Comparison of ENCODE assay signal across 13 mouse cellular contexts in genomic region chr3:90695613-90696012, GRCm38 (mm10). TPM values are rescaled to one million over a fixed set of nuclear protein-coding genes. Genes with fewer than 3 reads are reported as not detected.
DNase-seq lines count a peak whose midpoint lies in the region; ATAC-seq and TF ChIP-seq lines count a peak whose summit lies in the region.
"Had no signal": no experiment of that assay in that cellular context is flagged by ENCODE, and none has a peak within 500 bp of the region (broad histone marks: within the 10 kb centered on the region; RNA-seq: fewer than 3 reads in every experiment).

Gene S100a9, minus strand, starts transcription at chr3:90695721.

- no peaks in the 10 kb centered on the region for H3K4me1 ChIP-seq in heart, embryonic 14.5 days (ENCODE audit: control insufficient read depth in 2 of 2, insufficient read depth in 2 of 2, low read length in 2 of 2)
- no peaks in the 10 kb centered on the region for H3K4me1 ChIP-seq in lung, postnatal 0 days (ENCODE audit: insufficient read depth, low read depth, low read length)
- no peaks in the 10 kb centered on the region for H3K4me1 ChIP-seq in intestine, embryonic 16.5 days (ENCODE audit: control insufficient read depth, insufficient read depth, low read length)
- H3K4me1 ChIP-seq in forebrain, embryonic 10.5 days: no peaks in the 10 kb centered on the region
- H3K4me1 ChIP-seq: limb, embryonic 13.5 days had no signal

- TF ChIP-seq EP300 in lung, postnatal 0 days (IDR thresholded peaks at IDR 0.05): no peak

- no peaks in the 10 kb centered on the region for H3K9me3 ChIP-seq in heart, embryonic 14.5 days (ENCODE audit: control insufficient read depth, low read length)
- H3K9me3 ChIP-seq in lung, postnatal 0 days (ENCODE audit: low read length): no peaks in the 10 kb centered on the region
- H3K9me3 ChIP-seq in intestine, embryonic 16.5 days (ENCODE audit: control insufficient read depth, low read length): no peaks in the 10 kb centered on the region
- H3K9me3 ChIP-seq in forebrain, embryonic 10.5 days: no peaks in the 10 kb centered on the region
- H3K9me3 ChIP-seq: limb, embryonic 13.5 days had no signal

- no peak within 1 kb of the TSS for H3K4me2 ChIP-seq in heart, embryonic 14.5 days (ENCODE audit: low read length)
- no peak within 1 kb of the TSS for H3K4me2 ChIP-seq in lung, postnatal 0 days (replicated peaks; ENCODE audit: low read depth, low read length)
- H3K4me2 ChIP-seq in intestine, embryonic 16.5 days (ENCODE audit: low read depth, low read length): no peak within 1 kb of the TSS
- H3K4me2 ChIP-seq: hindbrain, embryonic 14.5 days; limb, embryonic 13.5 days had no signal

- DNase-seq in heart, postnatal 10 days: no peak
- no peak for DNase-seq in lung, postnatal 0 days (ENCODE audit: low spot score)
- no peak for DNase-seq in lung, postnatal 14 days
- DNase-seq in skeletal muscle tissue, adult 2 months (ENCODE audit: low read depth, low spot score): peak; percentile 5
- no peak for DNase-seq in forebrain, embryonic 10.5 days (ENCODE audit: extremely low spot score, low spot score)
- DNase-seq in kidney, adult 8-10 months: no peak
- DNase-seq: adrenal gland, postnatal 36 days; cerebellum, postnatal 14 days; gastrocnemius, postnatal 25 days had no signal

- H3K27me3 ChIP-seq in heart, embryonic 14.5 days (ENCODE audit: control insufficient read depth, insufficient read depth, low read length): no peaks in the 10 kb centered on the region
- no peaks in the 10 kb centered on the region for H3K27me3 ChIP-seq in lung, postnatal 0 days (replicated peaks; ENCODE audit: insufficient read depth, low read length)
- no peaks in the 10 kb centered on the region for H3K27me3 ChIP-seq in intestine, embryonic 16.5 days (replicated peaks; ENCODE audit: control insufficient read depth, insufficient read depth, low read length)
- H3K27me3 ChIP-seq in forebrain, embryonic 10.5 days (ENCODE audit: poor library complexity, severe bottlenecking): no peaks in the 10 kb centered on the region
- H3K27me3 ChIP-seq: limb, embryonic 13.5 days had no signal

- H3K9ac ChIP-seq in heart, embryonic 14.5 days (ENCODE audit: low read length): no peak within 1 kb of the TSS
- H3K9ac ChIP-seq in lung, postnatal 0 days (replicated peaks; ENCODE audit: low read depth): no peak within 1 kb of the TSS
- no peak within 1 kb of the TSS for H3K9ac ChIP-seq in intestine, embryonic 16.5 days (ENCODE audit: low read depth, low read length)
- H3K9ac ChIP-seq: hindbrain, embryonic 14.5 days; limb, embryonic 13.5 days had no signal

- intact Hi-C loops in heart, postnatal 10 days (cut with DNase I): no loop called here

- TF ChIP-seq CTCF in lung, postnatal 0 days (IDR thresholded peaks at IDR 0.05): no peak

- no peak within 1 kb of the TSS for H3K27ac ChIP-seq in heart, embryonic 14.5 days (replicated peaks in 1 of 2; ENCODE audit: control insufficient read depth in 1 of 2, insufficient read depth in 1 of 2, low read depth in 2 of 2, low read length in 2 of 2)
- H3K27ac ChIP-seq in lung, postnatal 0 days (ENCODE audit: low read length): no peak within 1 kb of the TSS
- H3K27ac ChIP-seq in intestine, embryonic 16.5 days (ENCODE audit: low read length): no peak within 1 kb of the TSS
- H3K27ac ChIP-seq in forebrain, embryonic 10.5 days: no peak within 1 kb of the TSS
- H3K27ac ChIP-seq: hindbrain, embryonic 14.5 days; limb, embryonic 13.5 days had no signal

- 55% methylated on average over 3 of the region's 3 CpGs for WGBS in heart, embryonic 14.5 days
- WGBS in lung, postnatal 0 days: 47% methylated on average over 3 of the region's 3 CpGs
- 64% methylated on average over 3 of the region's 3 CpGs for WGBS in intestine, embryonic 16.5 days
- 73% methylated on average over 3 of the region's 3 CpGs for WGBS in forebrain, embryonic 10.5 days

- no peak within 1 kb of the TSS for H3K4me3 ChIP-seq in heart, embryonic 14.5 days (ENCODE audit: control insufficient read depth in 1 of 2, insufficient read depth in 1 of 2, low read depth in 1 of 2, low read length in 2 of 2)
- no peak within 1 kb of the TSS for H3K4me3 ChIP-seq in lung, postnatal 0 days (ENCODE audit: low read depth, low read length)
- H3K4me3 ChIP-seq in intestine, embryonic 16.5 days (ENCODE audit: low read length): no peak within 1 kb of the TSS
- no peak within 1 kb of the TSS for H3K4me3 ChIP-seq in forebrain, embryonic 10.5 days
- H3K4me3 ChIP-seq: limb, embryonic 13.5 days had no signal

- H3K36me3 ChIP-seq in heart, embryonic 14.5 days (ENCODE audit: control insufficient read depth, insufficient read depth, low read length): no peaks in the 10 kb centered on the region
- no peaks in the 10 kb centered on the region for H3K36me3 ChIP-seq in lung, postnatal 0 days (ENCODE audit: insufficient read depth, low read length)
- H3K36me3 ChIP-seq in intestine, embryonic 16.5 days (ENCODE audit: control insufficient read depth, insufficient read depth, low read length): no peaks in the 10 kb centered on the region
- no peaks in the 10 kb centered on the region for H3K36me3 ChIP-seq in forebrain, embryonic 10.5 days (replicated peaks)
- H3K36me3 ChIP-seq: limb, embryonic 13.5 days had no signal

- no peak for ATAC-seq in heart, embryonic 14.5 days (ENCODE audit: insufficient number of reproducible peaks, insufficient read depth, low FRiP score, low read depth)
- no peak for ATAC-seq in lung, postnatal 0 days
- ATAC-seq in intestine, embryonic 16.5 days: no peak

RNA-seq across cellular contexts. Expression of gene S100a9, which starts in this region (rescaled TPM):
- 2.7 and 11.4 TPM in 2 replicates for polyA plus RNA-seq in heart, embryonic 14.5 days (2014; fragmentation: Nextera tagmentation; extraction: Ambion mirVana)
- total RNA-seq in heart, postnatal 10 days (2021): 1 to 10 TPM; 5.2 to 6.7 TPM
- polyA plus RNA-seq in lung, postnatal 0 days (2015; fragmentation: Nextera tagmentation; extraction: Ambion mirVana): 207 and 215 TPM in 2 replicates
- 10.1 and 27.1 TPM in 2 replicates for polyA plus RNA-seq in intestine, embryonic 16.5 days (2015; fragmentation: Nextera tagmentation; extraction: Ambion mirVana)
- polyA plus RNA-seq in forebrain, embryonic 10.5 days (2016; fragmentation: Nextera tagmentation; extraction: Ambion mirVana): not detected in 2 replicates
